Mouse (Mus musculus) limb, embryonic 11.5 days (tissue): Measurements from ENCODE around the gene Gm4305. TPM values are rescaled to one million over a fixed set of nuclear protein-coding genes. Genes with fewer than 3 reads are reported as not detected.
"Not testable (repeated sequence)": the region's sequence is repeated elsewhere in the genome, so short reads cannot be mapped to it uniquely, and the experiment has no call there.

Source experiments
- ATAC-seq: fragments of 200-750 bp; cut with Nextera tagmentation; 2 replicates; pipeline ENCODE4 v1.8.0; 2017; ENCODE audit warnings: low read depth; ENCODE audit not compliant: insufficient number of reproducible peaks, low FRiP score, low TSS enrichment
- DNase-seq: peaks from one replicate; pipeline ENCODE4 v3.0.0-alpha.2; 2015; ENCODE audit warnings: low spot score
- H3K27ac ChIP-seq: fragments of 300-500 bp; sonication (generic); replicated peaks from 2 replicates; pipeline ENCODE4 v1.5.1; 2014; ENCODE audit warnings: low read depth, mild to moderate bottlenecking, low read length
- H3K27me3 ChIP-seq: fragments of 300-500 bp; sonication (generic); 2 replicates; pipeline ENCODE4 v1.6.1; 2014; ENCODE audit warnings: mild to moderate bottlenecking, low read length, mixed read lengths; ENCODE audit not compliant: control insufficient read depth, insufficient read depth
- H3K36me3 ChIP-seq: fragments of 300-500 bp; sonication (generic); 2 replicates; pipeline ENCODE4 v1.6.1; 2014; ENCODE audit warnings: mild to moderate bottlenecking, low read length, moderate library complexity, mixed read lengths; ENCODE audit not compliant: control insufficient read depth, insufficient read depth
- H3K4me1 ChIP-seq: fragments of 300-500 bp; sonication (generic); 2 replicates; pipeline ENCODE4 v1.6.1; 2014; ENCODE audit warnings: low read length, mixed read lengths; ENCODE audit not compliant: control insufficient read depth, insufficient read depth
- H3K4me2 ChIP-seq: fragments of 300-500 bp; sonication (generic); 2 replicates; pipeline ENCODE4 v1.6.1; 2014; ENCODE audit warnings: low read depth, mild to moderate bottlenecking, moderate library complexity; ENCODE audit not compliant: severe bottlenecking
- H3K4me3 ChIP-seq: fragments of 300-500 bp; sonication (generic); 2 replicates; pipeline ENCODE4 v1.5.1; 2014; ENCODE audit warnings: low read depth, low read length
- H3K9ac ChIP-seq: fragments of 300-500 bp; sonication (generic); 2 replicates; pipeline ENCODE4 v1.6.1; 2014; ENCODE audit warnings: mild to moderate bottlenecking, low read length
- H3K9me3 ChIP-seq: fragments of 300-500 bp; sonication (generic); 2 replicates; pipeline ENCODE4 v1.6.1; 2016; ENCODE audit warnings: low read length; ENCODE audit not compliant: control insufficient read depth
- WGBS: fragments of 180-500 bp; shearing (Covaris S2); extraction: QIAGEN DNeasy Blood & Tissue Kit; methylation state at CpG from one replicate; pipeline ENCODE4 v1.1.7; 2014; 5-methylcytosine and 5-hydroxymethylcytosine counted together
- polyA plus RNA-seq: library from polyadenylated mRNA; unstranded; fragments of >200 nt; fragmentation: Nextera tagmentation; extraction: Ambion mirVana; gene quantifications from 2 replicates; pipeline ENCODE4 v1.2.1, GENCODE M21; 2014

Gene Gm4305
- polyA plus RNA-seq = not detected in 2 replicates

- not testable (repeated sequence) for H3K9ac ChIP-seq, DNase-seq, H3K9me3 ChIP-seq, H3K4me2 ChIP-seq, H3K36me3 ChIP-seq, H3K27ac ChIP-seq, ATAC-seq, H3K4me1 ChIP-seq, H3K27me3 ChIP-seq, H3K4me3 ChIP-seq
- no CpG with 5 or more reads among the region's 3 CpGs for WGBS
These were observed at the start of gene Gm4305 for GRCm38 (mm10) chr10:100350793-100351192. TSS of gene Gm4305 (plus strand) at chr10:100351093.

GRCm38 (mm10) chr10:100335376-100335775, 15.5 kb upstream of the Gm4305 start, which contains the start of gene Gm4301:
TSS of gene Gm4301 (plus strand) at chr10:100335676.
- not testable (repeated sequence) for H3K27ac ChIP-seq, H3K27me3 ChIP-seq, H3K4me2 ChIP-seq, H3K4me1 ChIP-seq, DNase-seq, H3K36me3 ChIP-seq, H3K4me3 ChIP-seq, H3K9ac ChIP-seq, H3K9me3 ChIP-seq, ATAC-seq
- WGBS = no CpG with 5 or more reads among the region's 2 CpGs

- H3K36me3 ChIP-seq, H3K4me2 ChIP-seq: not testable (repeated sequence)
These were observed 10.4 kb upstream of the Gm4305 start, which contains the start of gene Gm4302 for GRCm38 (mm10) chr10:100340536-100340935. TSS of gene Gm4302 (plus strand) at chr10:100340836.

GRCm38 (mm10) chr10:100345672-100346071, 5.2 kb upstream of the Gm4305 start, which contains the start of gene Gm4303:
TSS of gene Gm4303 (plus strand) at chr10:100345972.
- H3K9me3 ChIP-seq, H3K4me1 ChIP-seq, H3K27me3 ChIP-seq, H3K4me3 ChIP-seq, H3K9ac ChIP-seq, H3K4me2 ChIP-seq, H3K36me3 ChIP-seq, H3K27ac ChIP-seq, ATAC-seq, DNase-seq: not testable (repeated sequence)
- no CpG with 5 or more reads among the region's 3 CpGs for WGBS

More at GRCm38 (mm10) chr10:100340536-100340935, 10.4 kb upstream of the Gm4305 start, which contains the start of gene Gm4302:
- DNase-seq, H3K4me3 ChIP-seq, H3K9me3 ChIP-seq, H3K27ac ChIP-seq, H3K9ac ChIP-seq, ATAC-seq, H3K27me3 ChIP-seq, H3K4me1 ChIP-seq: not testable (repeated sequence)
- WGBS = no CpG with 5 or more reads among the region's 3 CpGs

GRCm38 (mm10) chr10:100356841-100357240, 5.9 kb downstream of the Gm4305 start:
- not testable (repeated sequence) for H3K4me3 ChIP-seq, H3K27me3 ChIP-seq, ATAC-seq, H3K9me3 ChIP-seq, H3K9ac ChIP-seq, H3K36me3 ChIP-seq, H3K4me1 ChIP-seq, H3K27ac ChIP-seq, H3K4me2 ChIP-seq, DNase-seq
- 82% methylated on average over 1 of the region's 2 CpGs for WGBS

- H3K4me2 ChIP-seq, H3K9me3 ChIP-seq, H3K36me3 ChIP-seq, ATAC-seq, DNase-seq, H3K9ac ChIP-seq, H3K4me3 ChIP-seq, H3K27ac ChIP-seq, H3K4me1 ChIP-seq, H3K27me3 ChIP-seq: not testable (repeated sequence)
- no CpG with 5 or more reads among the region's 3 CpGs for WGBS
These were observed 10.1 kb downstream of the Gm4305 start, which contains the start of gene Gm4307 for GRCm38 (mm10) chr10:100361038-100361437. TSS of gene Gm4307 (plus strand) at chr10:100361338.

- WGBS = no CpG with 5 or more reads among the region's 2 CpGs
- ATAC-seq = not testable (repeated sequence)
These were observed 31.6 kb downstream of the Gm4305 start, which contains the start of gene Gm4312 for GRCm38 (mm10) chr10:100382460-100382859. TSS of gene Gm4312 (minus strand) at chr10:100382560.

More at GRCm38 (mm10) chr10:100382460-100382859, 31.6 kb downstream of the Gm4305 start, which contains the start of gene Gm4312:
- not testable (repeated sequence) for H3K9ac ChIP-seq, H3K4me3 ChIP-seq, H3K27ac ChIP-seq, H3K4me1 ChIP-seq, H3K27me3 ChIP-seq, H3K4me2 ChIP-seq, H3K36me3 ChIP-seq, DNase-seq, H3K9me3 ChIP-seq
